Mouse (Mus musculus) adrenal gland, postnatal 10 days (tissue): ENCODE data around the gene Nudt4. TPM values are rescaled to one million over a fixed set of nuclear protein-coding genes. Genes with fewer than 3 reads are reported as not detected.

ENCODE experiments used
- DNase-seq: peaks from one replicate; pipeline ENCODE4 v3.0.0; 2021; ENCODE audit warnings: mixed read lengths
- microRNA-seq: library from miRNA; unstranded; fragments of <30 nt; microRNA quantifications from one replicate; pipeline ENCODE4 v1.2.0, GENCODE M21; 2021
- total RNA-seq, 2 experiments: library from RNA; stranded (reverse); gene quantifications; 2 replicates each; pipeline ENCODE4 v1.2.3; 2021

The Nudt4 gene
- total RNA-seq, 2 experiments from 2014 or later, result 106 to 108 TPM

DNA sequence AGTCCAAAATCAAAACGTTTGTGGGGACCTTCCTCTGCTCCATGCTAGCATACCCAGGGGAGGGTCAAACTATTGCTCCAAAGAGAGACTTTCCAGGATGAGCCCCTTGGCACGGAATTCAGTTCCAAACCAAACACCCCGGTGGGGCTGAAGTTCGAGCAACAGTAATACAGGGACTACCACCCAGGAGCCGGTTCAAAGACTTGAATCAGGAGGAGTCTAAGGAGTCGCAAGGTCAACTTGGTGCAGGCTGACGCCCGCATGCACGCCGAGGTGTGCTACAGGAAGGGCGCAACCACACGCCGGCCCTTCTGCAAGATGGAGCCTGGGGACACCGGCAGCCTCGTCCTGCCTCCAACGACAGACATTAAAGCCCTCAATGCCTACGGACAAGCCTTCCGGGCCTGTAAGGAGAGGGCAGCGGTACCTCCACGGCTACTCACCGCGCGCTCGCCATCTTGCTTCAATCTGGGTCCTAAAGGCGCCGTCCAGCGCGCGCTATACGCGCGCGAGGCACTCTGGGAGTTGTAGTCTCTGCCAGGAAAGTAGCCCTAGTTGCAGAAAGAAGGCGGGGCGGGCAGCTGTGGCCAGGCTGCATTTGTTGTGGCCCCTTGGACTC, 62.4 kb downstream of the Nudt4 start, which contains the start of gene Mrpl42:
TSS of gene Mrpl42 (minus strand) at position 478 of the 619 bp plus-strand sequence.
- DNase-seq, result peak; percentile 93

DNA sequence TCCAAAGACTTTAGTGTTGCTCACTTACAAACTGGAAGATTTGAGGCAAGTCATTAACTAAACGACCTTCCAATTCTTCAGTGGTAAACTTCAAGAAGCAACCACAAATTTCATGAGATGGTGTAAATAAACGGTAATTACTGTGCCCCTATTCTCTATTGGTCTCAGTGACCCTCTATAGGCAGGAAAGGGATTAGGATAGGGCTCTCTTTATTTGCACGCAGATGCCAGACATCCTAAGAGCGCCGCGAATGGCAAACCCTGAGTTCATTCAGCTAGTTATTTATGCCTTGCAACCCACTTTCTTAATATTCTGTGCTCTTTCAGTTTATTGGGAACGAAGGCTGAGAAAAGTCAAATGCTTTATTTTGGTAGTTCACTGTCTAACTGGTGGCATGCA, 62.9 kb downstream of the Nudt4 start:
- DNase-seq, result no peak

Small RNAs within 50 kb of the gene (microRNA-seq; reads per million reads assigned to microRNA genes)
- gene Mir3058, result 11.1 reads per million, percentile 19 among the genes with 10 or more reads in this experiment

Other genes with a start within 250 kb of the Nudt4 start
- 10 to 100 TPM in 1 of 2 experiments, 1 to 10 TPM in 1; 8.2 to 13.4 TPM for gene Cradd, start 240.0 kb downstream of the Nudt4 start, total RNA-seq
- 10 to 100 TPM; 30.0 to 34.1 TPM for gene Socs2, start 147.0 kb downstream of the Nudt4 start, total RNA-seq
- 100 to 1,000 TPM; 174 to 198 TPM for gene Mrpl42, start 62.2 kb downstream of the Nudt4 start, total RNA-seq
- gene Ube2n, start 49.0 kb downstream of the Nudt4 start, total RNA-seq, result 100 to 1,000 TPM; 114 to 116 TPM
- gene Anapc15-ps, start 109.3 kb upstream of the Nudt4 start, total RNA-seq, result not detected